Mouse (Mus musculus) kidney, embryonic 16.5 days (tissue): ENCODE data around the gene Ppp2r5c. TPM values are rescaled to one million over a fixed set of nuclear protein-coding genes. Genes with fewer than 3 reads are reported as not detected.

ENCODE experiments used
- ATAC-seq: fragments of 200-750 bp; cut with Nextera tagmentation; 2 replicates; pipeline ENCODE4 v1.8.0; 2017; ENCODE audit warnings: moderate TSS enrichment; ENCODE audit not compliant: low FRiP score, low TSS enrichment
- H3K27ac ChIP-seq: fragments of 300-500 bp; sonication (generic); 2 replicates; pipeline ENCODE4 v1.5.1; 2014; ENCODE audit warnings: low read length
- H3K27me3 ChIP-seq: fragments of 300-500 bp; sonication (generic); 2 replicates; pipeline ENCODE4 v1.6.1; 2014; ENCODE audit warnings: low read length, control low read depth, mixed read lengths; ENCODE audit not compliant: insufficient read depth
- H3K36me3 ChIP-seq: fragments of 300-500 bp; sonication (generic); 2 replicates; pipeline ENCODE4 v1.6.1; 2014; ENCODE audit warnings: low read length, control low read depth, mixed read lengths; ENCODE audit not compliant: insufficient read depth
- H3K4me1 ChIP-seq: fragments of 300-500 bp; sonication (generic); 2 replicates; pipeline ENCODE4 v1.6.1; 2014; ENCODE audit warnings: low read length, control low read depth, mixed read lengths; ENCODE audit not compliant: insufficient read depth
- H3K4me2 ChIP-seq: fragments of 300-500 bp; sonication (generic); replicated peaks from 2 replicates; pipeline ENCODE4 v1.6.1; 2014; ENCODE audit warnings: low read depth, low read length
- H3K4me3 ChIP-seq: fragments of 300-500 bp; sonication (generic); 2 replicates; pipeline ENCODE4 v1.5.1; 2014; ENCODE audit warnings: mild to moderate bottlenecking, low read length
- H3K9ac ChIP-seq: fragments of 300-500 bp; sonication (generic); replicated peaks from 2 replicates; pipeline ENCODE4 v1.6.1; 2014; ENCODE audit warnings: low read length
- H3K9me3 ChIP-seq: fragments of 300-500 bp; sonication (generic); 2 replicates; pipeline ENCODE4 v1.6.1; 2016; ENCODE audit warnings: low read length, control low read depth
- WGBS: fragments of 180-500 bp; shearing (Covaris S2); extraction: QIAGEN DNeasy Blood & Tissue Kit; methylation state at CpG from one replicate; pipeline ENCODE4 v1.1.7; 2014; 5-methylcytosine and 5-hydroxymethylcytosine counted together
- polyA plus RNA-seq: library from polyadenylated mRNA; unstranded; fragments of >200 nt; fragmentation: Nextera tagmentation; extraction: Ambion mirVana; gene quantifications from 2 replicates; pipeline ENCODE4 v1.2.1, GENCODE M21; 2015

Ppp2r5c gene
- polyA plus RNA-seq, 1 experiment from 2014 or later, result 145 TPM

DNA sequence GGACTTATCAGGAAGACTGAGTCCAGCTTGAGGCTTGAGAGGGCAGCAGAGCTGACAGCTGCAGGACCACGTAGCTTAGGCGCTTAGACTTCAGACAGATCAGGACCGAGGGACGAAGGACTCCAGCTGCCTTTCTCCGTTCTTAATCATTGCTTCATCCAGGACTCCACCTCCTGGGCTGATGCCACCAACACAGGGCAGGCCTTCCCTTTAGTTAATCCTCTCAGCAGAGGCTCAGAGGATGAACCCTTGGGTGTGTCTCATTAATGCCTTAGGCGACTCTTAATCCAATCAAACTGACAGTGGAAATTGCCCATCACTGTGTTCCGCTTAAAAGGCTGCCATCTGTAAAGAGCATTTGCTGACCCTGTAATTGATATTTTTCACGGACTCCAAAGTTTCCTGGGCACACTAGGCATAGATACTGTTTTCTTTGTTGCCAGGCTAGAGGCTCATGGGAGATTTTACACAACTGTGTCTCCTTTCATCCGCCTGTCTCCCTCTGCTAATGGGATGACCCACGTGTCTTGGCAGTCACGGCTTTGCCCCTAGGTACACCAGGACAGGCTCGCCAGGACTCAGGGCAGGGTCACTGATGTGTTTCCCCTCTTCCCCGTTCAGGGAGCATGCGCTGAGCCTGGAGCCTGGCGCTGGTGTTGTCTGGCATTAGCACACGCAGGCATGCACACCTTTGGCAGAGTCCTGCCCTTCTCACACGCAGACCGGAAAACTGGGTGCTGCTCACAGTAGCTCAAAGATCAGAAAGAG lies 110.1 kb downstream of the Ppp2r5c start:
- H3K9me3 ChIP-seq, result no peaks in the 10 kb centered on the region
- H3K36me3 ChIP-seq, result peaks cover 61% of the 10 kb centered on the region
- no peak overlapping the region for H3K4me3 ChIP-seq
- no peak overlapping the region for H3K9ac ChIP-seq
- no peak overlapping the region for H3K4me2 ChIP-seq
- H3K4me1 ChIP-seq, result no peaks in the 10 kb centered on the region
- WGBS, result 77% methylated on average over 18 of the region's 18 CpGs
- no peak overlapping the region for H3K27ac ChIP-seq
- ATAC-seq, result no peak
- H3K27me3 ChIP-seq, result no peaks in the 10 kb centered on the region

DNA sequence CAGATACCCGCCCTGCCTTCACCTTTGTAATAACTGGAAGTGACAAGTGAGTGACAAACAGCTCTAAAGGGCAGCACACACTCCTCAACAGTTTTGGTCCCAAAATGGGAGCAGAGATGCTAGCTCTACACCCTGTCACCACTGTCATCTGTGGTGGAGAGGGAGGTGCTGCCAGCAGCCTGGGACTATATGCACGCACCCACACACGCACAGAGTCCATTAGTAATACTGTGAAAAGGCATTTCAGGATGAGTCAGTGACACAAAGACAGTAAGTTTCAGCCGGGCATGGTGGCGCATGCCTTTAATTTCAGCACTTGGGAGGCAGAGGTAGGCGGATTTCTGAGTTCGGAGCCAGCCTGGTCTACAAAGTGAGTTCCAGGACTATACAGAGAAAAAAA lies 111.3 kb downstream of the Ppp2r5c start:
- no peaks in the 10 kb centered on the region for H3K4me1 ChIP-seq
- peaks cover 52% of the 10 kb centered on the region for H3K36me3 ChIP-seq
- no peak overlapping the region for H3K4me2 ChIP-seq
- H3K4me3 ChIP-seq, result no peak overlapping the region
- no peak for ATAC-seq
- H3K27ac ChIP-seq, result no peak overlapping the region
- no peaks in the 10 kb centered on the region for H3K9me3 ChIP-seq
- no peak overlapping the region for H3K9ac ChIP-seq
- WGBS, result 97% methylated on average over 7 of the region's 7 CpGs
- no peaks in the 10 kb centered on the region for H3K27me3 ChIP-seq

DNA sequence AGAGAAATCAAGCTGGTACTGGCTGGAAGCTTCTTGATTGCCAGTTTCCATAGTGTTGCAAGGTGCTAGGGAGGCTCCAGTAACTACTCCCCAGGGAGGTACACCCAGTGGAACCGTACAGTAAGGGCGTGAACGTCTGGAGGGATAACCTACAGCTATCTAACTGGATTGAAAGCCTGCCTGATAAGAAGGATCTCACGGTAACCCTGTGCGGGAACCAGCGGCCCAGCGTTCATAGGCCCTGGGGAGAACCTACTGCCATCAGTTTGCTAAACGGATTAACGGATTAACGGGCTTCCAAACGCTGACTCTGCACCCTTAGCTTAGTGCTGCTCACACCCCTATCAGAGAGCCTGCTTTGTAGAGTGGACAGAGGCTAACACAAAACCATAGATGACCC lies 116.5 kb downstream of the Ppp2r5c start:
- no peaks in the 10 kb centered on the region for H3K4me1 ChIP-seq
- H3K36me3 ChIP-seq, result peaks cover 52% of the 10 kb centered on the region
- ATAC-seq, result no peak
- H3K9me3 ChIP-seq, result no peaks in the 10 kb centered on the region
- H3K4me2 ChIP-seq, result no peak overlapping the region
- H3K9ac ChIP-seq, result no peak overlapping the region
- H3K4me3 ChIP-seq, result no peak overlapping the region
- WGBS, result 93% methylated on average over 11 of the region's 11 CpGs
- H3K27me3 ChIP-seq, result no peaks in the 10 kb centered on the region
- no peak overlapping the region for H3K27ac ChIP-seq

DNA sequence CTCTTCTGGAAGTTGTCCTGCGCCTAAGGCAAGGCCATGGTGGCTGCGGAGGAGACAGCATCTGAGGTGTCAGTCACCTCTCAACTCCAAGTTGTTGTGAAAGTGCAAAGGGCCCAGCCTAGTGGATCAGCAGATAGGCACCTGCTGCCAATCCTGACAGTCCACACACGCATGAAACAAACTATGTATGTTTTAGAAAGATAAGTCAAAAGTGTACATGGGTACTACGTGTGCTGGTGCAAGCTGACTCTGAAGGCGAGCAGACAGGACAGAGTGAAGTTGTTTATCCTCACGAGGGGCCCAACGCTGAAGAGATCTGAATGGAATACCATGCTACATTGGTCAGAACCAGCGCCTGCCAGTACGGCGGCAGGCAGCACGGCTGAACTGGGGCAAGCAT lies 117.9 kb downstream of the Ppp2r5c start:
- Histone ChIP-seq H3K27me3 (no peaks in the 10 kb centered on the region), H3K9ac (no peak overlapping the region), H3K4me3 (no peak overlapping the region), H3K4me2 (no peak overlapping the region), H3K9me3 (no peaks in the 10 kb centered on the region), H3K27ac (no peak overlapping the region), H3K36me3 (peaks cover 50% of the 10 kb centered on the region), H3K4me1 (no peaks in the 10 kb centered on the region)
- WGBS, result 88% methylated on average over 11 of the region's 11 CpGs
- ATAC-seq, result no peak

DNA sequence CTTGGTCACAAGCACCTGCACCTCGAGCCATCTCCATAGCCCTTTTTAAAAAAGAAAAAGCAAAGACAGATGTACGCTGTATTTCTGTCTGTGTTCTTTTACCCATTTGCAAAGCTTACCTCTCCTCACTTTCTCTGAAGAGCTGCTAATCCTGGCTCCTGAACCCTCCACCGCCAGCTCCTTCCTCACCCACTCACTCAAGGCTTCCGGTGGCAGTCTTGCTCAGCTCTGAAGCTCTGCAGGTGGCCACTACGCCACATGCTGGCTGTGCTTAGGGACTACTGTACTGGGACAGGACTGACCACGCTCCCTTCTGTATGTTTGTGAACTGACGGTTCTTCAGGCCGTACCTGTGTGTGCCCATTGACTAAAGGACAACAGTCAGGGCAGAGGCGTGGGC lies 119.4 kb downstream of the Ppp2r5c start:
- Histone ChIP-seq H3K4me3 (no peak overlapping the region), H3K9me3 (no peaks in the 10 kb centered on the region), H3K36me3 (peaks cover 48% of the 10 kb centered on the region), H3K27me3 (no peaks in the 10 kb centered on the region), H3K27ac (no peak overlapping the region), H3K4me1 (no peaks in the 10 kb centered on the region), H3K4me2 (no peak overlapping the region), H3K9ac (no peak overlapping the region)
- WGBS, result 91% methylated on average over 9 of the region's 9 CpGs
- no peak for ATAC-seq

DNA sequence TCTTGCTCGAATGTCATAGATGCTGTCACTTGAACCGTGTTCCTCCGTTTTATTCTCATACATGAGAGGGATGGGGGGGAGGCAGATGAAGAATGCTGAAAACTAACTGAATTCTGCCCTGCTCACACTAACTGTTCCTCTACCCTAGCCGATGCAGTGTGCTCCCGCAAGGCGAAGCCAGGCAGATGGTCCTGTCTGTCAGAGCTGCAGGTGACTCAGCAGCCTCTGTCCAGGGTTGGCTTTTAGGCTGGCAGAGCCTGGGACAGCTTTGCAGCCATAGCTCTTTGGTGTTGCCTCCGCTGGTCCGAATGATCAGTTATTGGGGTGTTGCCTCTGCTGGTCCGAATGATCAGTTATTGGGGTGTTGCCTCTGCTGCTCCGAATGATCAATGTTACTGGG lies 124.1 kb downstream of the Ppp2r5c start:
- Histone ChIP-seq H3K4me2 (no peak overlapping the region), H3K9me3 (no peaks in the 10 kb centered on the region), H3K4me3 (no peak overlapping the region), H3K4me1 (no peaks in the 10 kb centered on the region), H3K9ac (no peak overlapping the region), H3K27ac (no peak overlapping the region), H3K36me3 (peaks cover 45% of the 10 kb centered on the region), H3K27me3 (no peaks in the 10 kb centered on the region)
- 93% methylated on average over 10 of the region's 10 CpGs for WGBS
- ATAC-seq, result no peak

DNA sequence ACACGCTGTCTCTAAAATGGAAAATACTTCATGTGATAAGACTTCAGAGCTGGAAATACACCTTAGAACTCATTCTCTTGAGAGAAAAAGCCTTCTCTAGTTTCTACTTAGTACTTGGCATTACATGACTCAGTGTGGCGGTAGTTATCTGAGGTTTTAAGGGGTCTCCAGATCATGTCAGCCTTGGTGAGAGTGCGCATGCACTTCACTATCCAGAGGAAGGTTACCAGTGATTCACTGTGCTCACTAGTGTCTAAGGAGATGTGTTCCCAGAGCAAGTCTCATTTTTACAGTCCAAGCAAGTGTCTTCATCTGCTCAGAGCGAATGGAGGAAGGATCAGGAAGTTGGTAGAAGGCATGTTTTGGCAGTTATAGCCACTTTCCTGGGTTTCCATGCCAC lies 125.4 kb downstream of the Ppp2r5c start:
- Histone ChIP-seq H3K36me3 (peaks cover 39% of the 10 kb centered on the region), H3K27ac (no peak overlapping the region), H3K27me3 (no peaks in the 10 kb centered on the region), H3K9me3 (no peaks in the 10 kb centered on the region), H3K4me1 (no peaks in the 10 kb centered on the region), H3K9ac (no peak overlapping the region), H3K4me2 (no peak overlapping the region), H3K4me3 (no peak overlapping the region)
- ATAC-seq, result no peak
- 94% methylated on average over 4 of the region's 4 CpGs for WGBS

DNA sequence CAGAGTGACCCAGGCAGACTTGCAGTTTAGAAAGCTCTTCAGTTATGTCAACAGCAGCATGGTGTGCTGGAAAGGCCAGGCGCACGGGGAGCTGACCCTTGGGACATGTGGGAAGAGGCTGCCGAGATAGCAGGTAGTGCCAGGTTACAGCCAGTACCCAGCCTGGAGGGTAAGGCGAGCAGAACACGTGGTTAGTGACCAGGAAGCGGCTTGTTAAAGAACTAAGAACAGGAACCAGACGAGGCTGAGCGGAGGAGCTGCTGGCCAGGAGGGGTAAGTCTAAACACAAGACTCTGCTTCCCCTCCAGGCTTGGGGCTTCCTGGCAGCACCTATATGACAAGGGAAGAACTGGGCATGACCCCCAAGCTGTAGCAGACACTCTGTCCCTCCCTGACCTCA lies 126.7 kb downstream of the Ppp2r5c start:
- Histone ChIP-seq H3K4me1 (no peaks in the 10 kb centered on the region), H3K27me3 (no peaks in the 10 kb centered on the region), H3K9me3 (no peaks in the 10 kb centered on the region), H3K4me3 (no peak overlapping the region), H3K9ac (no peak overlapping the region), H3K4me2 (no peak overlapping the region), H3K36me3 (peaks cover 26% of the 10 kb centered on the region), H3K27ac (no peak overlapping the region)
- ATAC-seq, result no peak
- WGBS, result 81% methylated on average over 8 of the region's 8 CpGs

DNA sequence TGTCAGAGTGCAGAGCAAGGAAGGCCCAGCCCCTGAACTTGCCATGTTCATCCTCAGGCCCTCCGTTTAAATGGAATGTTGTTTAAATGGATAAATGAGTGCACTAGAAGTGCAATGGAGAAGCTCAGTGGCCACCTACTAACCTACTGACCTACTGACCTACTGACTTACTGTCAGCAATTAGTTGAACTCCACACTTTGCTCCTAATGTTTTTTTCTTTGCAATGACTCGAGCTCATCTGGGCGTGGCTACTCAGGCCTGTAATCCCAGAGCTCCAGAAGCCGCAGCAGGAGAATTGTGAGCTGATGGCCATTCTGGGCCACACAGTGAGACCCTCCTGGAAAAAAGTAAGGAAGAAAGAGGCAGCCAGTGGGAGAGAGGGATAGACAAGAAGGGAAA lies 129.0 kb downstream of the Ppp2r5c start:
- Histone ChIP-seq H3K27ac (no peak overlapping the region), H3K36me3 (peaks cover 23% of the 10 kb centered on the region), H3K4me3 (no peak overlapping the region), H3K27me3 (no peaks in the 10 kb centered on the region), H3K4me1 (no peaks in the 10 kb centered on the region), H3K4me2 (no peak overlapping the region), H3K9ac (no peak overlapping the region), H3K9me3 (no peaks in the 10 kb centered on the region)
- no peak for ATAC-seq
- 56% methylated on average over 4 of the region's 4 CpGs for WGBS

DNA sequence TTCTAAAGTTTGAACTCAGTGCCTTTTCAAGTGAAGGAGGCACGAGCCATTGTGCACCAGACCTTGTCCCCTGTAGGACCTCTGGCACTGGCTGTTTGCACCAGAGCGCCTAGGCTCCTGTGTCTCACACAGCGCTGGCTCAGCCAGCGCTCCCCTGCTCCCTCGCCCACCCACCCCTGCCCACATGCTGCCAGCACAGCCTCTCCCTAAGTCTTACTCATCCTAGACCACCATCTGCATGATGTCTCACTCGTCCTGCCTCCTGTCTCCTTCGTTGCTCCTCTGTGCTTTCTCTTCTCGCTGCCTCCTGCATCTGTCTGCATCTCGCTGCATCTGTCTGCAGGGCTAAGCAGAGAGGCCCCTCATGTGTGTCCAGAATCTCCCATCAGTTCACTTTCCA lies 131.4 kb downstream of the Ppp2r5c start:
- 81% methylated on average over 9 of the region's 9 CpGs for WGBS
- no peaks in the 10 kb centered on the region for H3K27me3 ChIP-seq
- no peak for ATAC-seq
- no peak overlapping the region for H3K9ac ChIP-seq
- H3K4me3 ChIP-seq, result no peak overlapping the region
- H3K4me1 ChIP-seq, result no peaks in the 10 kb centered on the region
- H3K27ac ChIP-seq, result no peak overlapping the region
- H3K4me2 ChIP-seq, result no peak overlapping the region
- peaks cover 21% of the 10 kb centered on the region for H3K36me3 ChIP-seq
- H3K9me3 ChIP-seq, result no peaks in the 10 kb centered on the region
